Comparison of ENCODE assay signal across 16 mouse cellular contexts in the genomic region with DNA sequence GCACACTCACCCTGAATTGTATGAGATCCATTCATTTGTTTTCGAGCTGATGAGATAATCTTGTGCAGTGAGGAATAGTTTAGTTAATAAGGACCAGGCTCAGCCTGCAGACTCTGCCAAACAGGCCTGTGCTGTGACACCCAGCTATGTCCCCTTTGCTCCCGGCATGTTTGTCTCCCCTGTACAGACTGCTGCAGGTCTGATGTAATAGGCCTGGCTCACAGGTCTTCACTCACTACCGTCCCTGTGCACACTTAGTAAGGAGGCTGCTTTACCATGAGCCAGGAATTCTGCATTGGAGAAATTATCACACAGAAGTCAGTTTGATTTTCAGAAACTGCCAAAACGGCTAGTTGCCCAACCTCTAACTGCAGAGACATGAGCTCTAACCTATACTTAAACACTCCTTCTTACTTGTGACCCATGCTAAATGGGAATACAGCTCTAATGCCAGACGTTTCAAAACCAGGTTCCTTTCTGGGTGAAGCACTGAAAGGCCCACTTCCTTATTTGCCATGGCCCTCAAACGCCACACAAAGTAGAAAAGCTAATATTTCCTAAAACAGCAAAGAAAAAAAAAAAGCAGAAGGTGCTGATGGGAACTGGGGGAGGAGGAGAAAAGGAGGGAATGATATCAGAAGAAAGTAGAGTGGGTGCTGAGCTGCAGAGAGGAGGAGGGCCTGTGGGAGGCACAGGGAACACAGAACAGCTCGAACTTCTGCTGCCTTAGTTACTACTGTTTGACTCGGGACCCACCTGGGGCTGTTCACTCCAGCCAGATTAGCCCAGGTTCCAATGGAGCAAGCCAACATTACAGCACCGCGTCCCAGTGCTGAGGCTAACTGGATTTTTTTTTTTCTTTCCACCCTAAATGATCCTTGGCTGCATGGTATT. TPM values are rescaled to one million over a fixed set of nuclear protein-coding genes. Genes with fewer than 3 reads are reported as not detected.
DNase-seq lines count a peak whose midpoint lies in the region; ATAC-seq lines count a peak whose summit lies in the region.
"Had no signal": no experiment of that assay in that cellular context is flagged by ENCODE, and none has a peak within 500 bp of the region (broad histone marks: within the 10 kb centered on the region; RNA-seq: fewer than 3 reads in every experiment).

No protein-coding gene starts in this region.

- H3K27ac ChIP-seq in forebrain, embryonic 16.5 days (ENCODE audit: low read length) = no peak overlapping the region
- no peak overlapping the region for H3K27ac ChIP-seq in forebrain, embryonic 10.5 days
- H3K27ac ChIP-seq in lung, embryonic 16.5 days (ENCODE audit: low read length) = peak overlapping the region; percentile 89
- no peak overlapping the region for H3K27ac ChIP-seq in midbrain, embryonic 11.5 days (ENCODE audit: low read depth, low read length)
- H3K27ac ChIP-seq: hindbrain, embryonic 12.5 days; liver, embryonic 15.5 days had no signal

- H3K4me1 ChIP-seq in forebrain, embryonic 16.5 days (replicated peaks; ENCODE audit: control insufficient read depth, insufficient read depth, low read length) = peaks cover 11% of the 10 kb centered on the region
- H3K4me1 ChIP-seq in forebrain, embryonic 10.5 days = peaks cover 26% of the 10 kb centered on the region
- peaks cover 11% of the 10 kb centered on the region for H3K4me1 ChIP-seq in lung, embryonic 16.5 days (replicated peaks; ENCODE audit: control insufficient read depth, insufficient read depth, low read length)
- peaks cover 2% of the 10 kb centered on the region; the same call in 1 of the 2 replicates for H3K4me1 ChIP-seq in midbrain, embryonic 11.5 days (ENCODE audit: control insufficient read depth, insufficient read depth, low read length)
- H3K4me1 ChIP-seq: liver, embryonic 15.5 days had no signal

- H3K9me3 ChIP-seq in forebrain, embryonic 16.5 days (ENCODE audit: control insufficient read depth, low read length) = no peaks in the 10 kb centered on the region
- no peaks in the 10 kb centered on the region for H3K9me3 ChIP-seq in forebrain, embryonic 10.5 days
- H3K9me3 ChIP-seq in lung, embryonic 16.5 days (ENCODE audit: control insufficient read depth, low read length) = no peaks in the 10 kb centered on the region
- no peaks in the 10 kb centered on the region for H3K9me3 ChIP-seq in midbrain, embryonic 11.5 days (ENCODE audit: control insufficient read depth, low read length)
- H3K9me3 ChIP-seq: hindbrain, embryonic 12.5 days; liver, embryonic 15.5 days; midbrain, embryonic 15.5 days had no signal

- WGBS in forebrain, embryonic 16.5 days = 60% methylated on average over 10 of the region's 10 CpGs
- WGBS in forebrain, embryonic 10.5 days = 77% methylated on average over 10 of the region's 10 CpGs
- 45% methylated on average over 10 of the region's 10 CpGs for WGBS in lung, embryonic 16.5 days
- 74% methylated on average over 10 of the region's 10 CpGs for WGBS in midbrain, embryonic 11.5 days

- no peaks in the 10 kb centered on the region for H3K36me3 ChIP-seq in forebrain, embryonic 16.5 days (ENCODE audit: control insufficient read depth, insufficient read depth)
- no peaks in the 10 kb centered on the region for H3K36me3 ChIP-seq in forebrain, embryonic 10.5 days (replicated peaks)
- H3K36me3 ChIP-seq in lung, embryonic 16.5 days (ENCODE audit: control insufficient read depth, insufficient read depth, low read length) = no peaks in the 10 kb centered on the region
- H3K36me3 ChIP-seq in midbrain, embryonic 11.5 days (ENCODE audit: control insufficient read depth, insufficient read depth, low read length) = no peaks in the 10 kb centered on the region
- H3K36me3 ChIP-seq: hindbrain, embryonic 12.5 days; liver, embryonic 15.5 days; midbrain, embryonic 15.5 days had no signal

- DNase-seq in forebrain, embryonic 10.5 days (ENCODE audit: extremely low spot score, low spot score) = no peak
- DNase-seq in ovary, adult 18-20 months (ENCODE audit: low spot score) = peak; percentile 8
- DNase-seq in ovary, postnatal 14 days (ENCODE audit: low spot score) = no peak
- peak; percentile 61 for DNase-seq in testis, postnatal 14 days (ENCODE audit: low spot score)
- DNase-seq in midbrain, embryonic 11.5 days (ENCODE audit: low spot score, missing footprints) = no peak
- DNase-seq in cerebellum, postnatal 25 days = no peak
- DNase-seq: cerebellum, postnatal 14 days; gastrocnemius, postnatal 25 days; kidney, adult 8-10 months; thymus, adult 18-20 months had no signal

- no peak overlapping the region for H3K4me3 ChIP-seq in forebrain, embryonic 16.5 days (replicated peaks; ENCODE audit: low read length)
- H3K4me3 ChIP-seq in forebrain, embryonic 10.5 days = no peak overlapping the region
- H3K4me3 ChIP-seq in lung, embryonic 16.5 days (ENCODE audit: low read length) = no peak overlapping the region
- H3K4me3 ChIP-seq in midbrain, embryonic 11.5 days (ENCODE audit: low read depth, low read length) = no peak overlapping the region
- H3K4me3 ChIP-seq: hindbrain, embryonic 12.5 days; liver, embryonic 15.5 days had no signal

- ATAC-seq in forebrain, embryonic 16.5 days = peak; percentile 29; the same call in 1 of the 2 replicates
- ATAC-seq in lung, embryonic 16.5 days (ENCODE audit: low read depth) = peak; percentile 74
- no peak for ATAC-seq in midbrain, embryonic 11.5 days (ENCODE audit: low FRiP score)
- ATAC-seq: activated CD4-positive, CD25-positive, alpha-beta regulatory T cell, adult 4 months had no signal

- H3K9ac ChIP-seq in forebrain, embryonic 16.5 days (replicated peaks; ENCODE audit: low read depth, low read length) = no peak overlapping the region
- no peak overlapping the region for H3K9ac ChIP-seq in lung, embryonic 16.5 days (ENCODE audit: low read length)
- H3K9ac ChIP-seq in midbrain, embryonic 11.5 days (ENCODE audit: low read length) = no peak overlapping the region
- H3K9ac ChIP-seq: hindbrain, embryonic 12.5 days; liver, embryonic 15.5 days; midbrain, embryonic 15.5 days had no signal

- H3K4me2 ChIP-seq in forebrain, embryonic 16.5 days (ENCODE audit: low read length) = no peak overlapping the region
- H3K4me2 ChIP-seq in lung, embryonic 16.5 days (ENCODE audit: low read depth, low read length) = no peak overlapping the region
- no peak overlapping the region for H3K4me2 ChIP-seq in midbrain, embryonic 11.5 days
- H3K4me2 ChIP-seq: liver, embryonic 15.5 days had no signal

- no peaks in the 10 kb centered on the region for H3K27me3 ChIP-seq in forebrain, embryonic 16.5 days (replicated peaks; ENCODE audit: control insufficient read depth, insufficient read depth, low read length)
- H3K27me3 ChIP-seq in forebrain, embryonic 10.5 days (ENCODE audit: poor library complexity, severe bottlenecking) = peaks cover 27% of the 10 kb centered on the region; the same call in 1 of the 2 replicates
- H3K27me3 ChIP-seq in lung, embryonic 16.5 days (ENCODE audit: control insufficient read depth, insufficient read depth, low read depth, low read length) = no peaks in the 10 kb centered on the region
- H3K27me3 ChIP-seq in midbrain, embryonic 11.5 days (ENCODE audit: control insufficient read depth, insufficient read depth, low read length) = no peaks in the 10 kb centered on the region
- H3K27me3 ChIP-seq: hindbrain, embryonic 12.5 days; liver, embryonic 15.5 days; midbrain, embryonic 15.5 days had no signal

RNA-seq across cellular contexts. Expression of gene Rpl31, which starts 54.0 kb away (rescaled TPM):
- polyA plus RNA-seq in forebrain, embryonic 16.5 days (2015; fragmentation: Nextera tagmentation; extraction: Ambion mirVana) = 288 and 293 TPM in 2 replicates
- polyA plus RNA-seq in forebrain, embryonic 10.5 days (2016; fragmentation: Nextera tagmentation; extraction: Ambion mirVana) = 491 and 499 TPM in 2 replicates
- polyA plus RNA-seq in lung, embryonic 16.5 days (2015; fragmentation: Nextera tagmentation; extraction: Ambion mirVana) = 449 and 553 TPM in 2 replicates
- 430 and 474 TPM in 2 replicates for polyA plus RNA-seq in midbrain, embryonic 11.5 days (2014; fragmentation: Nextera tagmentation; extraction: Ambion mirVana)

Comparison
In these comparisons a context has a peak if more than half of its experiments do, and no peak if none do; other contexts are left out.
1. DNase-seq: peak in ovary, adult 18-20 months (single experiment) and testis, postnatal 14 days (single experiment); none in forebrain, embryonic 10.5 days (single experiment), ovary, postnatal 14 days (single experiment), midbrain, embryonic 11.5 days (single experiment) and cerebellum, postnatal 25 days (0 of 2).